Mouse (Mus musculus): ENCODE results near the gene Gm26741.

GRCm38 (mm10) chr10:52388922-52389430, 30.4 kb downstream of the Gm26741 start, which contains the start of gene Nepn:
- TF ChIP-seq CTCF (conservative IDR thresholded peaks at IDR 0.05; ENCODE audit: low read length) (no peak), NANOG (IDR thresholded peaks at IDR 0.05; ENCODE audit: borderline replicate concordance, low read length) (no peak), POU5F1 (IDR thresholded peaks at IDR 0.05; ENCODE audit: borderline replicate concordance, low read length) (no peak)

All from E14TG2a.4 (cell line).